Mouse (Mus musculus) fibroblast of lung, adult 2 months (primary cell): Measurements from ENCODE around the gene Eps8.
A peak's percentile ranks its signal among the peaks of the same experiment; 100 is the strongest.
"Not testable (repeated sequence)": the region's sequence is repeated elsewhere in the genome, so short reads cannot be mapped to it uniquely, and the experiment has no call there.

Source experiments
- DNase-seq: peaks from one replicate; pipeline ENCODE4 v3.0.0-alpha.2; 2011; ENCODE audit warnings: low read depth

Eps8 gene

DNA sequence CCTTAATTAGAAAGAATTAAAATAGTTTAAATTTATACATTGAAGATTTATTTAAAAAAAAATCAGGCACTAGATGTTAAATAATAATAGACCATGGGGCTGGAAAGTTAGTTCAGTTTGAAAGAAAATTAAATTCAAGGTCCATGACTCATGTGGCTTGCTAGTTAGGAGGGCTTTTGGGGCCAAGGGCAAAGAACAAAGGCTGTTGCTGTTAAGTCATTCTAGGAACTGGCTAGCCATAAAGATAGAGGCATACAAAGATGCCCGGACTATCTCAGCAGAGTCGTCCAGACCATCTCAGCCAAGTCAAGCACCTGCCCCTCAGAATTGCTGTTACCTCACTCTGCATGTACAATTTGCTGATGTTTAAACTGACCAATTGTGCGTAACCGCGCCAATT, 179.0 kb downstream of the Eps8 start:
- not testable (repeated sequence) for DNase-seq

GRCm38 (mm10) chr6:137473433-137473832, 181.2 kb downstream of the Eps8 start:
- no peak for DNase-seq

GRCm38 (mm10) chr6:137472129-137472528, 182.5 kb downstream of the Eps8 start:
- no peak for DNase-seq

DNA sequence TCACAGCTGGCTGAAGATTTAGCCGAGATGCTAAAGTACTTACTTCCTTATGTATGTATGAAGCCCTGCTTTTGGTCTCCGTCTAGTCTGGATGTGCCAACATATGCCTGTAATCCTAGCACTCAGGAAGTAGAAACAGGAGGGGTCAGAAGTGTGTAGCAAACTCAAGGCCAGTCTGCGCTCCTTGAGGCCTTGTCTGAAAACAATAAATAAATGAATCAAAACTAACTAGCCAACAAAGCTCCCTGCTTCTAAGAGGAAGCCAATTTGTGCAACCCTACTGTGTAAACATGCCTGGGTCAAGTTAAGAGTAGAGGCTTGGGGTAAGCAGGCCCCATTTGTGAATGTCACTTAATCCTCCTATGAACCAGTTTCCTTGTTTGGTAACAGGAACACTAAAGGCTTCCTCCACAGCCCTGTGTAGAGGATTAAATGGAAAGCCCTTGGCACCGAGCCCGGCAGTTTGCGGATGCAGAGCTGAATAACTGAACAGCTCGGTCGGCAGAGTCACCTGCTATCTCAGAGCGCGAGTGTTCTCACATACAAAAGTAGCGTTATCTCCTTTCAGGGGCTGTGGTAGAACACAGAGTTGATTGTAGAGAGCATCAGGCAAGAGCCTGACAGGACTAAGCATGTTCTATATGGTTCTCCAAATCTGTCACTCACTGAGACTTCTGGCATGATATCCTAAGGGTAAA, 183.6 kb downstream of the Eps8 start:
- DNase-seq = no peak

DNA sequence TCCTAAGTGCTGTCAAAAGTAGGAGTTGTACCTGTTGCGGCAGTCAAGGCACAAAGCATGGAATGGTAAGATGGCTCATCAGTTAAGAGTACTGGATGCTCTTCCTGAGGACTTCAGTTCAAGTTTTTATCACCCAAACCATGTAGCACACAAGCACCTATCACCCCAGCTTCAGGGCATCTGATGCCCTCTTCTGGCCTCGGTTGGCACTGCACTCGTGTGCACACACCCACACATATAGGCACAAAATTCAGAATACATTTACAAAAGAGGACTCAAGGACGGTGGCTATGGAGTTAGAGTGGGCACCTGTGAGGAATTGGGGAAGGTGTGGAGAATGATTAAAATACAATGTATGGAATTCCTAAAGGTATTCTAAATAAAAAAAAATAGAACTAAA, 185.1 kb downstream of the Eps8 start:
- DNase-seq = no peak

DNA sequence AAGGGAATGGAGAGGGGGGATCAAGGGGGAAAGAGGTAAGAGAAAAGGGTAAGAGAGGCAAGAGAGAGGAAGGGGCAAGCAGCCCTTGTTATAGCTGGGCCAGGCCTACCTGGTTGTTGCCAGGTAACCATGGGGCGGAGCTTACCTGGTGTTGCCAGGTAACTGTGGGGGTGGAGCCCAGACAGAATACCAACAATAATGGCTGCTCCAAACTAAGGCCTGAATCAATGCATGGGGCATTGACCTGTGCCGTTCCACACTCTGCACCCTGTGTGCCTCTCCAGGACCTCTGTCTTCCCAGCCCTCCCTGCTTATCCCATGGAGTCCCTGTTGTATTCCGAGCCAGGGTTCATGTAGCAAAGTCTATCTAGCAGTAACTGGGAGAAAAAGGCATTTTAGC, 187.0 kb downstream of the Eps8 start:
- DNase-seq = no peak

DNA sequence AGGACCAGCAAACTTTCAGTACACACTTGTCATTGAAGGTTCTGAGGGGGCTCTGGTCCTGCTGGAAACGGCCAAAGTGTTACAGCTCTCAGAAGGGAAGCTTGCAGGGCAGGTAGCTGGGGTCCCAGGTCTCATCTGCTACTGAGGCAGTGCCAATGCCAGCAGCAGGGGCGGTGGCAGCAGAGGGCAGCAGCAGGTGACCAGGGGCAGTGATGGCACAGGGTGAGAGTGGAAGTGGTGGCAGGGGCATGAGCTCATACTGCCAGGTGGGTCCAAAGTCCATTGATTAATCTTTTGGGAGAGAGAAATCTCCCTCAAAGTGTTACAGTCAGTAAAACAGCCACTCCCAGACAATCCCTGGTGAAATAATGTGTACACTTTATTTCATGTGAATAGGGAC, 188.4 kb downstream of the Eps8 start:
- DNase-seq = no peak

- peak; percentile 86 for DNase-seq
Measured at GRCm38 (mm10) chr6:137465253-137465652, 189.4 kb downstream of the Eps8 start.

- no peak for DNase-seq
Measured at GRCm38 (mm10) chr6:137463771-137464170, 190.9 kb downstream of the Eps8 start.

- DNase-seq = no peak
Measured at GRCm38 (mm10) chr6:137458136-137458535, 196.5 kb downstream of the Eps8 start.

DNA sequence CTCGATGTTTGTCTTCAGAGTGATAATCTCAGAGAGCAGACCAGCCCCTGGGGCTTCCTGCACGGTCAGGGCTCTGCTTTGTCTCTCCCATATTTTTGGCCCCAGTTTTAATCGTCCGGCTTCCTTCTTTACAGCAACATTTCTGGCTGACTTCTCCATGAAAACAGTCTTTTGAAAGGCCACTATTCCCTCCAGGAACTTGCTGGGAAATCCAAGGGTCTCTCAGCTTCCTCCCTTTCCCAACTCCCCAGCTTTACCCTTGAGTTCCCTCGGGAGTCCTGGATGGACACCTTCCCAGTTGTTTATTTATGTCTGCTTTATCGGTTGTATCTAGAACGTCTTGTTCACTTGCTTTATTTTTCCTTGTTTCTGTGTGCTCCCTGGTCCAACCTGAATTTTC, 197.5 kb downstream of the Eps8 start:
- DNase-seq = no peak

DNA sequence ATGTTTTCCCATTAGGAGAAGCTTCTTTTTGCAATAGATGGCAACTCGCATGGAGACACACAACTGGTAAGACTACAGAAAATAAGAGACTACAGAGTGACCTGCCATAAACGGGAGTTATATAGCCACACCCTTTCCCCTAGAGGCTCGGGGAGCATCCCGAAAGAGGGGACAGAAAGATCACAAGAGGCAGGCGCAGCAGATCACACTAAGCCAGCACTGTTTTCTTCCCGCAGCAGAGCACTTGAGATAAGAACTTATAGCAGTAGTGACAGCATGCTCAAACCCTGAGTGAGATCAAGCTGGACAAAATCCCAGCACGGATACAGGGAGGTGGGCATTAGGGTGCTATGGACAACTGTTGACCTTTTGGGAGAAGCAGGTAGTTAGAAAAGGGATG, 198.6 kb downstream of the Eps8 start:
- no peak for DNase-seq

GRCm38 (mm10) chr6:137455537-137456041, 199.1 kb downstream of the Eps8 start:
- peak; percentile 37 for DNase-seq

DNA sequence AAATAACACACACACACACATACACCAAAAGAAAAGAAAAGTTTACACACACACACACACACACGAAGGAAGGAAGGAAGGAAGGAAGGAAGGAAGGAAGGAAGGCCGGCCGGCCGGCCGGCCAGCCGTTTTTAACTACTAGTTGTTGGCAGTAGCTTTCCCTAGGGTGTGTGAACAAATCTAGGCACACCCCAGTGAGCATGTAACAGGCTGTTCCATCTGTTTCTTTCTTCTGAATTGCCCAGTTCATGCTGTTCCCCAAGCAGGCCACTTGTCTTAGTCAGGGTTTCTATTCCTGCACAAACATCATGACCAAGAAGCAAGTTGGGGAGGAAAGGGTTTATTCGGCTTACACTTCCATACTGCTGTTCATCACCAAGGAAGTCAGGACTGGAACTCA, 208.6 kb downstream of the Eps8 start:
- not testable (repeated sequence) for DNase-seq

DNA sequence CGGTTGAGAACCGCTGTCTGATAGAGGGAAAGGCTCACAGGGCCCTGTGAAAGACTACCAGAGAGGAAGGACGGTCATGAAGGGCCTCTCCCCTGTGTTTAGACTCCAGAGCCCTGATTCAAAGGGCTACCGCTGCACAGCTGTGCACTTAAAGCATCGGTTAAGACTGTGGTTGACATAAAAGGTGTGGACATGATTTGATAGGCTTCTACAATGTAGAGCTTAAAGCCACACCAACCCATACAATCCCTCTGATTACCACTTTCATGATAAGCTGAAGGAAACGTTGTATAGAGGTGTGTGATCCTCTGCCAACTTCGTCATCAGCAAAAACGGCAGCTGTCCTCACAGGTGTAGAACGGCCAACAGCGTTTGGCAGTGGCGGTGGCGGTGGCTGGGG, 211.6 kb downstream of the Eps8 start:
- no peak for DNase-seq

- DNase-seq = no peak
Measured at GRCm38 (mm10) chr6:137440559-137441486, 213.9 kb downstream of the Eps8 start.

GRCm38 (mm10) chr6:137437902-137438580, 216.6 kb downstream of the Eps8 start:
- DNase-seq = no peak

DNA sequence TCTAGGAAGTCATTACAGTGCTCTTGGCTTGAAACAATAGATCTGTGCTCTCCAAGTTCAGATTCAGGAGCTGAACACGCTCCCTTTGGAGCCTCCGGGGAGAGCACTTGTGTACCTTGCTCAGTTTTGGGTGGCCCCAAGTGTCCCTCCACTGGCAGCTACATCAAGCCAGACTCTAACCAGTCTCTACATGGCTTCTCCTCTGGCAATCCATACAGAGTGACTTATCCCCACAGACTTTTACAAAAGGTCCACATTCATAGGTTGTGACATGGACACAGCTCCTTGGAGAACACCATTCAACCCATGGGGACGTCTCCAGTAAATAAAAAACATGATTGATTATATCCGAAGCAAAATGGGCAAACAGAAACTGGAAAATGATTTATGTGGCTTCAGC, 217.2 kb downstream of the Eps8 start:
- DNase-seq = no peak

- DNase-seq = peak; percentile 88
Measured at GRCm38 (mm10) chr6:137433521-137434137, 221.0 kb downstream of the Eps8 start.
